Mouse (Mus musculus) embryonic facial prominence, embryonic 11.5 days (tissue): Measurements from ENCODE around the gene Camkmt. TPM values are rescaled to one million over a fixed set of nuclear protein-coding genes. Genes with fewer than 3 reads are reported as not detected.

Source experiments
- ATAC-seq: fragments of 200-750 bp; cut with Nextera tagmentation; replicated peaks from 2 replicates; pipeline ENCODE4 v1.8.0; 2017; ENCODE audit warnings: low read depth; ENCODE audit not compliant: insufficient number of reproducible peaks, low FRiP score, low TSS enrichment
- DNase-seq: peaks from one replicate; pipeline ENCODE4 v3.0.0-alpha.2; 2015; ENCODE audit warnings: low spot score
- H3K27ac ChIP-seq: fragments of 300-500 bp; sonication (generic); replicated peaks from 2 replicates; pipeline ENCODE4 v1.5.1; 2014; ENCODE audit warnings: mild to moderate bottlenecking, low read depth, low read length, control low read depth
- H3K27me3 ChIP-seq: fragments of 300-500 bp; sonication (generic); 2 replicates; pipeline ENCODE4 v1.6.1; 2014; ENCODE audit warnings: mild to moderate bottlenecking, low read length, moderate library complexity, mixed read lengths; ENCODE audit not compliant: control insufficient read depth, insufficient read depth
- H3K36me3 ChIP-seq: fragments of 300-500 bp; sonication (generic); replicated peaks from 2 replicates; pipeline ENCODE4 v1.6.1; 2014; ENCODE audit warnings: low read depth, mild to moderate bottlenecking, low read length, moderate library complexity, mixed read lengths; ENCODE audit not compliant: control insufficient read depth, insufficient read depth
- H3K4me1 ChIP-seq: fragments of 300-500 bp; sonication (generic); 2 replicates; pipeline ENCODE4 v1.6.1; 2014; ENCODE audit warnings: low read length, mixed read lengths; ENCODE audit not compliant: control insufficient read depth, insufficient read depth
- H3K4me2 ChIP-seq: fragments of 300-500 bp; sonication (generic); 2 replicates; pipeline ENCODE4 v1.6.1; 2014; ENCODE audit warnings: low read depth, mild to moderate bottlenecking, control low read depth, low read length, moderate library complexity
- H3K4me3 ChIP-seq: fragments of 300-500 bp; sonication (generic); 2 replicates; pipeline ENCODE4 v1.5.1; 2014; ENCODE audit warnings: low read depth, low read length, control low read depth
- H3K9ac ChIP-seq: fragments of 300-500 bp; sonication (generic); replicated peaks from 2 replicates; pipeline ENCODE4 v1.6.1; 2014; ENCODE audit warnings: mild to moderate bottlenecking, control low read depth, low read length
- H3K9me3 ChIP-seq: fragments of 300-500 bp; sonication (generic); replicated peaks from 2 replicates; pipeline ENCODE4 v1.6.1; 2016; ENCODE audit warnings: mild to moderate bottlenecking, low read length, inconsistent platforms, mixed read lengths; ENCODE audit not compliant: control insufficient read depth
- WGBS: fragments of 180-500 bp; shearing (Covaris S2); extraction: QIAGEN DNeasy Blood & Tissue Kit; methylation state at CpG from one replicate; pipeline ENCODE4 v1.1.7; 2014; 5-methylcytosine and 5-hydroxymethylcytosine counted together
- polyA plus RNA-seq: library from polyadenylated mRNA; unstranded; fragments of >200 nt; fragmentation: Nextera tagmentation; extraction: Ambion mirVana; gene quantifications from 2 replicates; pipeline ENCODE4 v1.2.1, GENCODE M21; 2014

The Camkmt gene
- polyA plus RNA-seq, 1 experiment from 2014 or later: 16.8 TPM

GRCm38 (mm10) chr17:85486585-85487480 lies 396.5 kb downstream of the Camkmt start:
- Histone ChIP-seq H3K27ac (0 out of 2 replicates have a peak overlapping the region, but pooled peaks have one; percentile 16), H3K4me1 (peaks cover 5% of the 10 kb centered on the region; the same call in 1 of the 2 replicates), H3K4me2 (peak overlapping the region; percentile 38), H3K27me3 (peaks cover 53% of the 10 kb centered on the region), H3K9ac (no peak overlapping the region), H3K9me3 (no peaks in the 10 kb centered on the region), H3K36me3 (no peaks in the 10 kb centered on the region), H3K4me3 (peak overlapping the region; percentile 9)
- peak; percentile 73 for DNase-seq
- ATAC-seq: peak; percentile 81
- under 1% methylated on average over 52 of the region's 52 CpGs for WGBS

DNA sequence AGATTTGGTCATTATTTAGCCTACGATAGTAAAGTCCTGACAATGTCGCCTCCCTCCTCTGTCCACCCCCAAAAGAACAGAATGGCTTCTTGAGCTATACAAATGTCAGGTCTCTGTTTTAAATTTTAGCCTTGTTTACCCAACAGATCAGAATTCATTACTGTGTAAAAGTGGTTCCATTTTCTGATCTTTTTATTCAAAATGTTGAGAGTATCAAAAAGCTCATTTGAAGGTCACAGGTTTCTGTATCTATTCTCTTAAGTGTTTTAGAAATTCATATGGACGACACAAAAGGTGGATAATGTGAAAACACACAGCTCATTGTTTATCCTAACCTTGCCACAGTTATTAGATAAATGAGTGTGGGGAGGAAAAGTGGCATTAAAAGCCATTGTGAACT lies 397.2 kb downstream of the Camkmt start:
- Histone ChIP-seq H3K4me1 (peaks cover 5% of the 10 kb centered on the region; the same call in 1 of the 2 replicates), H3K4me3 (no peak overlapping the region), H3K9me3 (no peaks in the 10 kb centered on the region), H3K9ac (no peak overlapping the region), H3K36me3 (no peaks in the 10 kb centered on the region), H3K4me2 (no peak overlapping the region), H3K27me3 (peaks cover 46% of the 10 kb centered on the region), H3K27ac (no peak overlapping the region)
- 22% methylated on average over 3 of the region's 3 CpGs for whole genome bisulfite sequencing
- ATAC-seq: no peak
- DNase-seq: no peak

DNA sequence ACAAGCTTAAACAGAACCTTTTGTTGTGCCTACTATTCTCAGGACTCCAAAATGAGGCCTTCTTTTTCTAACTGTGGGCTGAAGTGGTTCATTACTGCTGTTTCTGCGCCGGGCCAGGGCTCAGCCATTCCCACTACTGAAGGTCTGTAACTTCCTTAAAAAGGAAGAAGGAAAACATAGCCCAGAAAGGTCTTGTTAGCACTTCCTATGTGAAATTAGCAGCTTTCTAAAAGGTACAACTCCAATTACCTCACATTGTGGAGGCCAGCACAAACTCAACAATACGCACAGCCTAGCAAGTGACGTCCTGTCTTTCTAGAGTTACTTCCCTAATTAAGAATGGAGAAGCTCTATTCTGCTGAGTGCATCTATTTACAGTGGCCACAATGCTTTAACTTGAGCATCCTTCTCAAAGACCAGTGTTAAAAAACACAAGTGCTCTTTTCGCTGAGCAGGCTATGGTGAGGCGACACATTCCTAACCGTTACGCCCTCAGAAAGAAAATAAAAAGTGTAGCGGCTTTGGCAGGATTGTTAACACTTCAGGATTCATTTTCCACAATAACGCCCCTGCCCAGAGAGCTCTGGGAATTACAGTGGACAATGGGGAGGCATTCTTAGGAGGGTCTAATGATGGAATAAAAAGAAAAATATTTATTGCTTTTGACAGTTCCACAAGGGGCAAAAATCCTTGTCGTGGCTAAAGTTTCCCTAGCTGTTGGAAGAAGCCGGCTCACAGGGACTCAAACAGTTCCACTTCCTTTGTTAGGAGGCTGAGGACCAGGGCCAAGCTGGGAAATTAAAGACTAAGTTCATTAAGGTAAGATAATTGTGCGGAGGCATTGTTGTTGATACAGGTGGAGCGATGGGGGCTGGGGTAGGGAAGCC lies 398.5 kb downstream of the Camkmt start:
- H3K4me1 ChIP-seq: peaks cover 5% of the 10 kb centered on the region; the same call in 1 of the 2 replicates
- H3K4me3 ChIP-seq: no peak overlapping the region
- H3K9me3 ChIP-seq: no peaks in the 10 kb centered on the region
- peaks cover 39% of the 10 kb centered on the region for H3K27me3 ChIP-seq
- no peak overlapping the region for H3K4me2 ChIP-seq
- H3K9ac ChIP-seq: no peak overlapping the region; the same call in 1 of the 2 replicates
- ATAC-seq: 0 out of 2 replicates have a peak, but pooled peaks have one; percentile 30
- H3K36me3 ChIP-seq: no peaks in the 10 kb centered on the region
- no peak overlapping the region for H3K27ac ChIP-seq
- DNase-seq: no peak
- 5% methylated on average over 14 of the region's 14 CpGs for WGBS

GRCm38 (mm10) chr17:85489488-85489980 lies 399.2 kb downstream of the Camkmt start:
- Histone ChIP-seq H3K9me3 (no peaks in the 10 kb centered on the region), H3K4me3 (no peak overlapping the region), H3K4me1 (peaks cover 5% of the 10 kb centered on the region; the same call in 1 of the 2 replicates), H3K27me3 (peaks cover 35% of the 10 kb centered on the region), H3K27ac (no peak overlapping the region), H3K4me2 (no peak overlapping the region), H3K9ac (no peak overlapping the region; the same call in 1 of the 2 replicates), H3K36me3 (no peaks in the 10 kb centered on the region)
- 7% methylated on average over 10 of the region's 10 CpGs for WGBS
- ATAC-seq (0 out of 2 replicates have a peak, but pooled peaks have one; percentile 13), DNase-seq (no peak)

- no peak overlapping the region for H3K27ac ChIP-seq
- DNase-seq: no peak
- no peak overlapping the region for H3K9ac ChIP-seq
- H3K4me2 ChIP-seq: no peak overlapping the region
- peaks cover 3% of the 10 kb centered on the region; the same call in 1 of the 2 replicates for H3K4me1 ChIP-seq
- H3K27me3 ChIP-seq: peaks cover 29% of the 10 kb centered on the region
- WGBS: 72% methylated on average over 3 of the region's 3 CpGs
- no peak for ATAC-seq
- H3K9me3 ChIP-seq: no peaks in the 10 kb centered on the region
- no peak overlapping the region for H3K4me3 ChIP-seq
- no peaks in the 10 kb centered on the region for H3K36me3 ChIP-seq
Observed at GRCm38 (mm10) chr17:85491491-85491890, 401.1 kb downstream of the Camkmt start.

DNA sequence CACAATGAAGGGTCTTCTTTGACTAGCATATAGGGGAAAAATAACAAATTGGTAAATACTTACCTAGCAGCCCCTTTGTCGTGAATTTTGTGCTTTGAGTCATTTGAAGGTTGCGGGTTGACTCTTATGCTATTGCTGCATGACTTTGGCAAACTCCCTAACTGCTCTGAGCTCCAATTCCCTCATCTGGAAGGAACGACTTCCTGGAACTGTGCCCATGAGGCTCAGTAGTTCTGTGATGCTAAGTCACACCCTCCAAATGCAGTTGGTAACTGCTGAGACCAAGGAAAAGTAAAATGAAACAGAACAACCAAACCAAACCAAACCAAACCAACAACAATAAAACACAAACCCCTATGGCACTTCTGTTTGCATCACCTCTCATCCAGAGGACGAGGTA lies 403.2 kb downstream of the Camkmt start:
- H3K27me3 ChIP-seq: peaks cover 16% of the 10 kb centered on the region
- whole genome bisulfite sequencing: 78% methylated on average over 4 of the region's 4 CpGs
- no peak for DNase-seq

GRCm38 (mm10) chr17:85495012-85495754 lies 404.8 kb downstream of the Camkmt start:
- WGBS: 91% methylated on average over 3 of the region's 3 CpGs
- ATAC-seq (no peak), DNase-seq (no peak)
- H3K4me3 ChIP-seq: no peak overlapping the region
- no peak overlapping the region for H3K9ac ChIP-seq
- H3K4me1 ChIP-seq: no peaks in the 10 kb centered on the region
- no peak overlapping the region for H3K4me2 ChIP-seq
- H3K9me3 ChIP-seq: no peaks in the 10 kb centered on the region
- peaks cover under 1% of the 10 kb centered on the region; the same call in 1 of the 2 replicates for H3K27me3 ChIP-seq
- no peaks in the 10 kb centered on the region for H3K36me3 ChIP-seq
- H3K27ac ChIP-seq: no peak overlapping the region

More for the DNA sequence above, 403.2 kb downstream of the Camkmt start:
- H3K36me3 ChIP-seq: no peaks in the 10 kb centered on the region
- ATAC-seq: no peak
- H3K4me2 ChIP-seq: no peak overlapping the region
- H3K9ac ChIP-seq: no peak overlapping the region
- H3K9me3 ChIP-seq: no peaks in the 10 kb centered on the region
- H3K4me3 ChIP-seq: no peak overlapping the region
- H3K4me1 ChIP-seq: no peaks in the 10 kb centered on the region
- no peak overlapping the region for H3K27ac ChIP-seq
